Mouse (Mus musculus) ovary, postnatal 14 days (tissue): Measurements from ENCODE around the gene Ctnnd2.

Experiments used
- DNase-seq: peaks from one replicate; pipeline ENCODE4 v3.0.0; 2022; ENCODE audit warnings: low spot score

Gene Ctnnd2

GRCm38 (mm10) chr15:30384386-30384785, 212.0 kb downstream of the Ctnnd2 start:
- no peak for DNase-seq

- no peak for DNase-seq
These were observed 214.1 kb downstream of the Ctnnd2 start for GRCm38 (mm10) chr15:30386489-30386888.

- DNase-seq: no peak
These were observed 214.9 kb downstream of the Ctnnd2 start for GRCm38 (mm10) chr15:30387244-30387643.

GRCm38 (mm10) chr15:30401111-30401510, 228.7 kb downstream of the Ctnnd2 start:
- no peak for DNase-seq

- DNase-seq: no peak
These were observed 233.9 kb downstream of the Ctnnd2 start for GRCm38 (mm10) chr15:30406254-30406653.

- DNase-seq: no peak
These were observed 250.8 kb downstream of the Ctnnd2 start for GRCm38 (mm10) chr15:30423146-30423545.

GRCm38 (mm10) chr15:30424290-30424689, 251.9 kb downstream of the Ctnnd2 start:
- no peak for DNase-seq

GRCm38 (mm10) chr15:30427342-30427741, 254.9 kb downstream of the Ctnnd2 start:
- DNase-seq: peak; percentile 3

- no peak for DNase-seq
These were observed 266.7 kb downstream of the Ctnnd2 start for GRCm38 (mm10) chr15:30439045-30439444.

GRCm38 (mm10) chr15:30450765-30451164, 278.4 kb downstream of the Ctnnd2 start:
- DNase-seq: no peak

GRCm38 (mm10) chr15:30451921-30452320, 279.5 kb downstream of the Ctnnd2 start:
- DNase-seq: no peak

GRCm38 (mm10) chr15:30457541-30458250, 285.3 kb downstream of the Ctnnd2 start:
- DNase-seq: no peak

GRCm38 (mm10) chr15:30458671-30459070, 286.3 kb downstream of the Ctnnd2 start:
- no peak for DNase-seq

- DNase-seq: no peak
These were observed 288.1 kb downstream of the Ctnnd2 start for GRCm38 (mm10) chr15:30460341-30461125.

GRCm38 (mm10) chr15:30462804-30463423, 290.5 kb downstream of the Ctnnd2 start:
- no peak for DNase-seq

- no peak for DNase-seq
These were observed 291.2 kb downstream of the Ctnnd2 start for GRCm38 (mm10) chr15:30463471-30464047.

- no peak for DNase-seq
These were observed 294.7 kb downstream of the Ctnnd2 start for GRCm38 (mm10) chr15:30466950-30467543.

GRCm38 (mm10) chr15:30468773-30469172, 296.4 kb downstream of the Ctnnd2 start:
- DNase-seq: no peak

GRCm38 (mm10) chr15:30471280-30471966, 299.0 kb downstream of the Ctnnd2 start:
- DNase-seq: no peak

- DNase-seq: peak; percentile 8
These were observed 308.3 kb downstream of the Ctnnd2 start for GRCm38 (mm10) chr15:30480676-30481075.

- DNase-seq: no peak
These were observed 334.1 kb downstream of the Ctnnd2 start for GRCm38 (mm10) chr15:30506476-30506875.

GRCm38 (mm10) chr15:30512467-30512866, 340.1 kb downstream of the Ctnnd2 start:
- no peak for DNase-seq
